10 mouse cellular contexts compared by ENCODE assay signal in genomic region chr13:107182544-107182943, GRCm38 (mm10).
DNase-seq lines count a peak whose midpoint lies in the region; ATAC-seq and TF ChIP-seq lines count a peak whose summit lies in the region.
"Had no signal": no experiment of that assay in that cellular context is flagged by ENCODE, and none has a peak within 500 bp of the region (broad histone marks: within the 10 kb centered on the region; RNA-seq: fewer than 3 reads in every experiment).

No protein-coding gene starts in this region.

- no peak overlapping the region for H3K9ac ChIP-seq in intestine, postnatal 0 days (ENCODE audit: low read depth, low read length)
- H3K9ac ChIP-seq in intestine, embryonic 15.5 days, result no peak overlapping the region
- H3K9ac ChIP-seq in neural tube, embryonic 13.5 days, result no peak overlapping the region
- H3K9ac ChIP-seq: embryonic facial prominence, embryonic 12.5 days; midbrain, embryonic 12.5 days had no signal

- H3K4me1 ChIP-seq in intestine, postnatal 0 days (replicated peaks; ENCODE audit: control insufficient read depth, insufficient read depth, low read length), result no peaks in the 10 kb centered on the region
- H3K4me1 ChIP-seq in intestine, embryonic 15.5 days (replicated peaks), result no peaks in the 10 kb centered on the region
- H3K4me1 ChIP-seq in neural tube, embryonic 13.5 days (replicated peaks), result peaks cover 4% of the 10 kb centered on the region
- H3K4me1 ChIP-seq: embryonic facial prominence, embryonic 12.5 days; midbrain, embryonic 12.5 days had no signal

- no peak overlapping the region for H3K4me2 ChIP-seq in intestine, postnatal 0 days (replicated peaks; ENCODE audit: low read depth)
- no peak overlapping the region for H3K4me2 ChIP-seq in intestine, embryonic 15.5 days (replicated peaks)
- no peak overlapping the region for H3K4me2 ChIP-seq in neural tube, embryonic 13.5 days
- H3K4me2 ChIP-seq: embryonic facial prominence, embryonic 12.5 days; midbrain, embryonic 12.5 days had no signal

- H3K9me3 ChIP-seq in intestine, postnatal 0 days (ENCODE audit: control insufficient read depth), result no peaks in the 10 kb centered on the region
- H3K9me3 ChIP-seq in intestine, embryonic 15.5 days, result no peaks in the 10 kb centered on the region
- H3K9me3 ChIP-seq in neural tube, embryonic 13.5 days, result no peaks in the 10 kb centered on the region
- H3K9me3 ChIP-seq: embryonic facial prominence, embryonic 12.5 days; midbrain, embryonic 12.5 days had no signal

- TF ChIP-seq CTCF in intestine, postnatal 0 days (IDR thresholded peaks at IDR 0.05; ENCODE audit: low read depth), result peak; percentile 77

- H3K27me3 ChIP-seq in intestine, postnatal 0 days (replicated peaks; ENCODE audit: control insufficient read depth, insufficient read depth, low read length), result no peaks in the 10 kb centered on the region
- H3K27me3 ChIP-seq in intestine, embryonic 15.5 days (replicated peaks), result no peaks in the 10 kb centered on the region
- H3K27me3 ChIP-seq in neural tube, embryonic 13.5 days, result no peaks in the 10 kb centered on the region
- H3K27me3 ChIP-seq: embryonic facial prominence, embryonic 12.5 days had no signal

- no peaks in the 10 kb centered on the region for H3K36me3 ChIP-seq in intestine, postnatal 0 days (ENCODE audit: control insufficient read depth, insufficient read depth)
- no peaks in the 10 kb centered on the region for H3K36me3 ChIP-seq in intestine, embryonic 15.5 days
- no peaks in the 10 kb centered on the region for H3K36me3 ChIP-seq in neural tube, embryonic 13.5 days
- H3K36me3 ChIP-seq: embryonic facial prominence, embryonic 12.5 days; midbrain, embryonic 12.5 days had no signal

- ATAC-seq in intestine, postnatal 0 days, result no peak
- no peak for ATAC-seq in intestine, embryonic 15.5 days
- ATAC-seq in neural tube, embryonic 13.5 days (ENCODE audit: low read depth), result peak; percentile 53; the same call in 1 of the 2 replicates

- H3K4me3 ChIP-seq in intestine, postnatal 0 days (ENCODE audit: low read depth, low read length), result no peak overlapping the region
- H3K4me3 ChIP-seq in intestine, embryonic 15.5 days (replicated peaks), result no peak overlapping the region
- H3K4me3 ChIP-seq in neural tube, embryonic 13.5 days, result no peak overlapping the region
- H3K4me3 ChIP-seq: embryonic facial prominence, embryonic 12.5 days; midbrain, embryonic 12.5 days had no signal

- H3K27ac ChIP-seq in intestine, postnatal 0 days (ENCODE audit: low read depth, low read length), result no peak overlapping the region
- H3K27ac ChIP-seq in intestine, embryonic 15.5 days, result no peak overlapping the region
- no peak overlapping the region for H3K27ac ChIP-seq in neural tube, embryonic 13.5 days (replicated peaks)
- H3K27ac ChIP-seq: embryonic facial prominence, embryonic 12.5 days; midbrain, embryonic 12.5 days had no signal

- 23% methylated on average over 6 of the region's 6 CpGs for WGBS in intestine, postnatal 0 days
- 17% methylated on average over 6 of the region's 6 CpGs for WGBS in intestine, embryonic 15.5 days
- WGBS in neural tube, embryonic 13.5 days, result 22% methylated on average over 6 of the region's 6 CpGs

- peak; percentile 67 for DNase-seq in adrenal gland, postnatal 10 days
- peak; percentile 56 for DNase-seq in embryo, embryonic 9.5 days (ENCODE audit: extremely low spot score)
- DNase-seq in kidney, adult 11 months, result peak; percentile 13
- peak; percentile 58 to 72 for DNase-seq in left cerebral cortex, postnatal 14 days (ENCODE audit: low spot score in 2 of 2)
- DNase-seq in thymus, postnatal 4 days, result peak; percentile 70

- intact Hi-C loops in left cerebral cortex, postnatal 14 days (cut with DNase I), result no loop called here

Comparison
In these comparisons a context has a peak if more than half of its experiments do, and no peak if none do; other contexts are left out.
1. DNase-seq: peak in every context shown above with its lines; median percentile 70 in thymus, postnatal 4 days; 67 in adrenal gland, postnatal 10 days; 65 in left cerebral cortex, postnatal 14 days; 56 in embryo, embryonic 9.5 days; 13 in kidney, adult 11 months.